Mouse (Mus musculus) layer of hippocampus, adult 9-10 months (tissue): ENCODE measurements around the gene Trpv3.

ENCODE experiments used
- DNase-seq: peaks from one replicate; pipeline ENCODE4 v3.0.0; 2022; ENCODE audit warnings: low spot score

Gene Trpv3

GRCm38 (mm10) chr11:73267267-73267666 lies at the start of gene Trpv3:
Gene Trpv3 (plus strand): TSS chr11:73267388.
- no peak for DNase-seq

DNA sequence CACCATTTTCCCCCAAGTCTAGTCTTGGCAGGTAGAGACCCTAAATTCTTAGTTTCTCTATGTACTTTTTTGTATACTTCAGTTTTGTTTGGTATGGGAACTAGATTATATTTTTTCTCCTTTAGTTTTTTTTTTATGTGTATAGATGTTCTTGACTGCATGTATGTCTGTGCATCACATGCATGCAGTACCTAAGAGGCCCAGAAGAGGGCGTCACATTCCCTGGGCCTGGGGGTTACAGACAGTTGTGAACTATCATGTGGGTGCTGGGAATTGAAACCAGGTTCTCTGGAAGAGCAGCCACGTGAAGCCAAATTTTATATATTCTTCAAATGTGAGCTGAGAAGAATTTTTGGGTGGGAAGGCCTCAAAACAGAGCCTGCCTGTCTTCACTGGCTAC lies 47.5 kb upstream of the Trpv3 start:
- no peak for DNase-seq

- no peak for DNase-seq
These were observed 46.5 kb upstream of the Trpv3 start for GRCm38 (mm10) chr11:73220651-73221050.

DNA sequence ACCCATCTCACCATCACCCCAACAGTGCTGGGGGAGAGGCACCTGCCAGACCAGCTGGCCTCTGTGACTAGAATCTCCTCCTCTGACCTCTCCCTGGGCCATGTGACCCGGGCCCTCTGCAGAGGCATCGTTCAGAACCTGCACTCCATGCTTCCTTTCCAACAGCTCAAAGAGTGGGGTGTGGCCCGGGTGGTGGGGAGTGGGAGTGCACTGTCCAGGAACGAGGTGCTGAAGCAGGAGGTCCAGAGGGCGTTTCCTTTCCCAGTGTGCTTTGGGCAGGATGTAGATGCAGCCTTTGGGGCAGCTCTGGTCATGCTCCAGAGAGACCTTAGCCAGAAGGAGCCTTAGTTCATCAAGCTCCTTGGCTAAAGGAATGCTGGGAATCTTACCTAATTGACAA lies 44.3 kb upstream of the Trpv3 start:
- DNase-seq, result no peak

GRCm38 (mm10) chr11:73223966-73224365 lies 43.2 kb upstream of the Trpv3 start:
- DNase-seq, result no peak

GRCm38 (mm10) chr11:73225856-73226255 lies 41.3 kb upstream of the Trpv3 start:
- no peak for DNase-seq

- DNase-seq, result no peak
These were observed 38.3 kb upstream of the Trpv3 start for GRCm38 (mm10) chr11:73228881-73229280.

DNA sequence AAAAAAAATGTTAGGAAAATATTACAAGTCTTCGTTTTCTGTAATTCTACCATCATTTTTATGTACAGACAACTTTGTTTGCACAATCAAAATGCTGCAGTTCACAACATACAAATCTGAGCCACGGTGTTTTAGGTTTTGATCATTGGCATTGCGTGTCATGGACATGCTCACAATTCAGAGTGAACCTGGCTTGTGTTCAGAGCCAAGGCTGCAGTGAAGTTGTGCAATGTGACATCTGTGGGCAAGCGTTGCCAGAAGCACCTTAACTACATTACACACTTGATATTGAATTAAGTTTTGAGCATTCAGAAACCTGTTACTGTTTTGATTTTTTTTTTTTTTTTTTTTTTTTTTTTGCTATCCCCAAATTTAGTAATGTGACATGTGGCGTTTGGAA lies 37.1 kb upstream of the Trpv3 start:
- DNase-seq, result no peak

DNA sequence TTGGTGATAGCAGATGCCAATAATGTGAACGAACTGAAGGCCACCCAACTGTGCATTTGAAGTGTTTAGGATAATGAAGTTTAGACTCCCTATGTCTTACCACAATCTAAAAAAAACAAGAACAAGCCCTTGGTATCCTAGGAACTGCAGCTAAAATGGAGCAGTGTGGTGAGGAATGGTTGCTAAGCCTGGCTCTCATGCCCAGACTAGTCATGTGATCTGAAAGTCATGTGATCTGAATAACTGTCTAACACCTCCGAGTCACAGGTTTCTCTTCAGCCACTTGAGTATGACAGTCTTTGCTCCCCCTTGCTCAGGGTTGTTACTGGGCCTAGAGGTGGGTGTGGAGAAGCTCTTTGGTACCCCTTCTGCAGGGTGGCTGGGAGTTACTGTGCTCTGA lies 34.7 kb upstream of the Trpv3 start:
- no peak for DNase-seq

DNA sequence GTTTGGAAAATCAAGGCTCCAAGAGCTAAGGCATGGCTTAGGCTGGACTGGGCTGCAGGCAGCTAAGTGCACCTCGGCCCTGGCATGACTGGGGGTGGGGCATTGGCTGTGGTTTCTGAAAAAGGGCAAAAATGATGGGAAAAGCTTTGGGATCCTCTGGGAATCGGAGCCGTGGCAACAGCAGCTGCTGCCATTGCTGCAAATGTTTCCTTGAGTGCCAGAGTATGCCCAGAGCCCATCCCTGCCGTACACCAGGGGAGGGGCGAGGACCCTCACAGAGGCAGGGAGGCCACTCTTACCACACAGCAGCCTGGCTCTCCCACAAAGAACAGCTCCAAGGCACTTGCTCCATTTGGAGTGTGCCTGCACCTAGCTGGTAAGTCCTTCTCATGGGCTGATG lies 33.2 kb upstream of the Trpv3 start, which contains the start of gene Trpv1:
Trpv1 (plus strand) TSS at position 301 of the 400 bp plus-strand sequence.
- DNase-seq, result no peak

GRCm38 (mm10) chr11:73235990-73236701 lies 31.0 kb upstream of the Trpv3 start:
- no peak for DNase-seq

DNA sequence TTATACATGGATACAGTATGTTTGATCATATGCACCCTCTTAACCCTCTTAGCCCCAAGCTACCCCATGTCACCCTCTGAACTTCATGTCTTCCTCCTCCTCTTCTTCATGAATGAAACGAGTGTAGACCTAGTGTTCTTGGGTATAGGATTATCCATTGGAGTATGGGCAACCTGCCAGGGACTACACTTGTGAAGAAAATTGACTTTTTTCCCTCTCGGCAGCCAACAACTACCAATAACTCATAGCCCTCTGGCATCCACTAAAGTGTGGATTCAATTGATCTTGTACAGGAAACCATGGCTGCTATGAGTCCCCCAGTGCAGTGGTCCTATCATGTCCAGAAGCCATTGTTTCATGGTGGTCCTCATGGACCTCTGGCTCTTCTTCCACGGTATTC lies 30.5 kb upstream of the Trpv3 start:
- DNase-seq, result no peak

- DNase-seq, result no peak
These were observed 25.0 kb upstream of the Trpv3 start for GRCm38 (mm10) chr11:73242199-73242598.

- DNase-seq, result no peak
These were observed 24.4 kb upstream of the Trpv3 start for GRCm38 (mm10) chr11:73242777-73243176.

DNA sequence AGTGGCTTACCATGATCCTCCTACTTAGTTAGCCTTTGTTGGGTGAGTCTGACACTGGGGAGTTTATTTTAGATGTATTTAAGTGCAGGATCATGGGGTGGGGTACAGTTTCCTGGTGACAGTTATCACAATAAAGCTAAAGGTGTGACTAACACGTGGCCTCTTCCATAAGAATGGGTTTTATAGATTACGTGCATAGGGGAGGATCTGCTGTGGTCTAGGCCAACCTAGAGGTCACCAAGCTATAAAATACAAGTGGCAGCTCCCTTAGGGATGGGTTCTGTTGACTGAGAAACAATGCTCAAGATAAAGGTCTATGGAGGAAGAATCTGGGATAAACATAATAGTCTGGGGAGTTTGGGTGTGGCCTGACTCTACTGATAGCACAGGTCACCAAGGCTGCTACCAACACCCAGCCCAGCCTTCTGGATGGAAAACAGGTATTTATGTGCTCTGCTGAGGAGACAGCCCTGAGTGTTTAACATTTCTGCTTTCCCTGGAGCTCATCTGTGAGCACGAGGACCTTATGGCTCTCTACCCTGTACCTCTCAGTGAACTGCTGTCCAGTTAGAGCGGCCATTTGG lies 9.7 kb upstream of the Trpv3 start:
- DNase-seq, result no peak

- DNase-seq, result no peak
These were observed 8.5 kb upstream of the Trpv3 start for GRCm38 (mm10) chr11:73258664-73259063.

DNA sequence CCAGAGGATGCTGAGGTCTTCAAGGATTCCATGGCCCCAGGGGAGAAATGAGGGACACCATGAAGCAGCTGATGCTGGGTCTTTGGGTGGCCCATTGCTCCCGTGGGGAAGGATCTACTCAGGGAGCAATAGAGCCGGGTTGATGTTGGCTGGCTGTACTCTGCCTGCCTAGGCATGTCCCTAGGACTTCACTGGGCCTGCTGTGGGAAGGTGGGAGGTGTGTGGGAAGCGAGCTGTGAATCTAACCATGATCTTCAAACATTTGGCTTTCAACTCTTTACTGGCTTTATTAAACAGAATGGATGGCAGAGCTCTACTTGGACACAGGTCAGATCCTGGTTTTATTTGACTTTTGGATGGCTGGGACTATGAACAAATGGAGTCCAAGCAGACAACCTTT lies 6.7 kb upstream of the Trpv3 start:
- DNase-seq, result no peak

DNA sequence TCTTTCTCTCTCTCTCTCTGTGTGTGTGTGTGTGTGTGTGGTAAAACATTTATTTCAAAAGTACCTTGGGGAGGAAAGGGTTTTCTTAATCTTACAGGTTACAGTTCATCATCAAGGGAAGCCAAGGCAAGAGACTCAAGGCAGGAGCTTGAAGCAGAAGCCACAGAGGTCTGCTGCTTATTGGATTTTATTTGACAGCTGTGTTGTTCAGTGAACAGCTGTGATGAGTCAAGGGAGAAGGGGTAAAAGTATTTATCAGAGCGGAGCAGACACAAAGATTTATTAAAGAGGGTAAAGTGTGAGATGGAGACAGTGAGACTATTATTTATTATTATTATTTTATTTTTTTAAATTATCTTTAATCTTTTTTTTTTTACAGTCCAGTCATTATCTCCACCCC lies 5.8 kb upstream of the Trpv3 start:
- DNase-seq, result no peak

DNA sequence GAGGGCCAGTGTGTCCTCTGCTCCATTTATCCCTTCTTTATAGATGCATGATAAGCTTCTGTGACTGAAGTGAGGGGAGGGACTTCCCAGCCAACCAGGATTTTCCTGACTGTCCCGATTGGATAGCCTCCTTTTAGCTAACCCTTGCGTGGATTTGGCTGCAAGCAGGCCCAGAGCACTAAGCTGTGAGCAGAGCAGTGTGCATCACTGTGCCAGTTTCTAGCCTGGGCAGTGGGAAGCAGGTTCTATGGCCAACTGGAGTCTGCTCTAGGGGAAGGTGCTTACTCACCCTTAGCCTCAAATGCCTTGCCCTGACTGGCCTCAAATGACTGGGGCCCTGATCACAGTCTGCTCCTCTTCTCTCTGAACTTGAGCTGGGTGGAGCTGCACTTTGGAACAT lies 7.6 kb downstream of the Trpv3 start:
- no peak for DNase-seq

DNA sequence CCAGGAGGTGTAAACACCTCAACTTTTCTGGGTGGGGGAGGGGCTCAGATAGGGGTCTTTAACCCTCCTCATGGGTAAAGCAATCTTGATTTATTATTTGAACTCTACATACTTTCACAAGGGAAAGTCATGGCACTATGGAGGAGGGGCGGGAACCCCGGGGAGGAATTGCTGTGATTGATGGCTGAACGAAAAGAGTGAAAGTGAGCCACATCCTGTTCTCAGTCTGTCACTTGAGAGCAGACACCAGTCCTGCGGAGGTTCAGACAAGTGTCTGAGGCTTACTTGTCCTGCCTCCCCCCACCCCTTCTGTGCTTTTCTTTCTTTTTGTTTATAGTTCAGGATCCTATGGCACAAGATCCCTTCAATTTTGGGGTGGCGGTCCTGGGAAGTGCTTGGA lies 13.5 kb downstream of the Trpv3 start:
- DNase-seq, result no peak

- DNase-seq, result peak; percentile 65
These were observed 14.4 kb downstream of the Trpv3 start for GRCm38 (mm10) chr11:73281528-73282027.

GRCm38 (mm10) chr11:73283369-73283768 lies 16.2 kb downstream of the Trpv3 start:
- no peak for DNase-seq

GRCm38 (mm10) chr11:73283926-73284325 lies 16.7 kb downstream of the Trpv3 start:
- DNase-seq, result no peak

DNA sequence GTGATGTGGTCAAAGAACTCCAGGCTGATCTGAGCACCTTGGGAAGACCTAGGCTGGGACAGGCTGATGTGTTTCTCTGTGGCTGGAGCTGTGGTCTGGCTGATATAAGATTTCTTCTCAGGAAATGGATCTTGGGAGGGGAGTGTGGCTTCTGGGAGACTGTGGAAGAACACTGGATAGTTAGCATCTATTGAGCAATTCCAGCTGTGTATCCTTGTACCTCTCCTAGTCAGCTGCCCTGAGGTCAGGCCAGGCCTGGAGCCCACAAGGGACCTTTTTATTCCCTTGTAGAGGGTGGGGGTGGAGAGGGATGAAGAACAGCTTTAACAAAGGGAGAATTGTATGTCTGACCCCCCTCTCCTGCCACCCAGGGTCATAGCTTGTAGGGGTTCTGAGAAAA lies 17.2 kb downstream of the Trpv3 start:
- DNase-seq, result no peak
